Mouse (Mus musculus) gastrocnemius, adult 18-20 months (tissue): Measurements from ENCODE around the gene Npvf. TPM values are rescaled to one million over a fixed set of nuclear protein-coding genes. Genes with fewer than 3 reads are reported as not detected.
"Not testable (repeated sequence)": the region's sequence is repeated elsewhere in the genome, so short reads cannot be mapped to it uniquely, and the experiment has no call there.

Experiments
- DNase-seq: peaks from one replicate; pipeline ENCODE4 v3.0.0; 2021; ENCODE audit warnings: low spot score
- total RNA-seq, 2 experiments: library from RNA; stranded (reverse); gene quantifications; 2 replicates each; pipeline ENCODE4 v1.2.3; 2021

Npvf gene
- total RNA-seq, 2 experiments from 2014 or later = not detected

- DNase-seq = peak; percentile 13
These were observed 13.9 kb downstream of the Npvf start for GRCm38 (mm10) chr6:50640377-50640776.

- DNase-seq = no peak
These were observed 14.6 kb downstream of the Npvf start for GRCm38 (mm10) chr6:50639656-50640055.

- DNase-seq = not testable (repeated sequence)
These were observed 28.1 kb downstream of the Npvf start for GRCm38 (mm10) chr6:50626170-50626569.

GRCm38 (mm10) chr6:50618273-50618672 is 36.0 kb downstream of the Npvf start:
- not testable (repeated sequence) for DNase-seq

- no peak for DNase-seq
These were observed 52.6 kb downstream of the Npvf start for GRCm38 (mm10) chr6:50601620-50602019.

Other genes with a start within 250 kb of the Npvf start
- gene Osbpl3, start 198.2 kb downstream of the Npvf start, total RNA-seq = 1 to 10 TPM; 2.2 to 3.4 TPM
- gene Cycs, start 87.9 kb downstream of the Npvf start, total RNA-seq = 100 to 1,000 TPM in 1 of 2 experiments, 10 to 100 TPM in 1; 88.3 to 102 TPM
- gene 4921507P07Rik, start 57.8 kb downstream of the Npvf start, total RNA-seq = under 1 TPM; 0.43 to 0.89 TPM